8 mouse cellular contexts compared by ENCODE assay signal in the genomic region with DNA sequence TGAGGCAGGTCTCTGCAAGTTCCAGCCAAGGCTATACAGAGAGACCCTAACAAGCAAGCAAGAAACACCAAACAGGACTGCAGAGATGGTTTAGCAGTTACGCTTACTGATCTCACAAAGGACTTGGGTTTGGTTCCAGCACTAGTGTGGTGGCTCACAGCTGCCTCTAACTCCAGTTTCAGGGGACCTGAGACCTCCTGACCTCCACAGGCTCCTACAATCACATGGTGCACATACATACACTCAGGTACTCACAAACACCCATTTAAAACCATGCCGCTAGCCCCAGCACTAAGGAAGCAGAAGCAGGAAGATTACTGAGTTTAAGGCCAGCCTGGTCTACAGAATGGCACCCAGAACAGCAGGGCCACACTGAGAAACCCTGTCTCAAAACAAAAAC. TPM values are rescaled to one million over a fixed set of nuclear protein-coding genes. Genes with fewer than 3 reads are reported as not detected.
DNase-seq lines count a peak whose midpoint lies in the region; ATAC-seq lines count a peak whose summit lies in the region.
"Had no signal": no experiment of that assay in that cellular context is flagged by ENCODE, and none has a peak within 500 bp of the region (broad histone marks: within the 10 kb centered on the region; RNA-seq: fewer than 3 reads in every experiment).

No protein-coding gene starts in this region.

- no peak for ATAC-seq in megakaryocyte, adult 5-6 weeks (ENCODE audit: poor library complexity, severe bottlenecking)
- no peak for ATAC-seq in forebrain, embryonic 13.5 days
- ATAC-seq in limb, embryonic 15.5 days (ENCODE audit: insufficient number of reproducible peaks, low FRiP score, low TSS enrichment, low read depth) = no peak
- no peak for ATAC-seq in stomach, embryonic 16.5 days (ENCODE audit: insufficient read depth, low FRiP score)

- DNase-seq in ovary, postnatal 36 days (ENCODE audit: low spot score) = no peak
- no peak for DNase-seq in adrenal gland, postnatal 10 days

- WGBS in forebrain, embryonic 13.5 days = 80% methylated on average over 2 of the region's 2 CpGs
- 67% methylated on average over 2 of the region's 2 CpGs for WGBS in limb, embryonic 15.5 days
- WGBS in stomach, embryonic 16.5 days = 88% methylated on average over 2 of the region's 2 CpGs

- no peaks in the 10 kb centered on the region for H3K27me3 ChIP-seq in megakaryocyte, embryonic 14.5 days (replicated peaks)
- no peaks in the 10 kb centered on the region for H3K27me3 ChIP-seq in forebrain, embryonic 13.5 days
- no peaks in the 10 kb centered on the region for H3K27me3 ChIP-seq in limb, embryonic 15.5 days
- no peaks in the 10 kb centered on the region for H3K27me3 ChIP-seq in stomach, embryonic 16.5 days (ENCODE audit: control insufficient read depth, insufficient read depth, low read length)

- peak overlapping the region; percentile 82; the same call in 1 of the 2 replicates for H3K9ac ChIP-seq in forebrain, embryonic 13.5 days
- H3K9ac ChIP-seq in limb, embryonic 15.5 days = no peak overlapping the region
- H3K9ac ChIP-seq in stomach, embryonic 16.5 days (ENCODE audit: low read length) = peak overlapping the region; percentile 83; the same call in 1 of the 2 replicates

- H3K27ac ChIP-seq in forebrain, embryonic 13.5 days = no peak overlapping the region
- 0 out of 2 replicates have a peak overlapping the region, but pooled peaks have one; percentile 79 for H3K27ac ChIP-seq in limb, embryonic 15.5 days
- peak overlapping the region; percentile 42; the same call in 1 of the 2 replicates for H3K27ac ChIP-seq in stomach, embryonic 16.5 days (ENCODE audit: low read length)

- no peaks in the 10 kb centered on the region for H3K9me3 ChIP-seq in megakaryocyte, embryonic 14.5 days
- H3K9me3 ChIP-seq in forebrain, embryonic 13.5 days (replicated peaks) = no peaks in the 10 kb centered on the region
- no peaks in the 10 kb centered on the region for H3K9me3 ChIP-seq in limb, embryonic 15.5 days
- H3K9me3 ChIP-seq in stomach, embryonic 16.5 days (replicated peaks; ENCODE audit: control insufficient read depth, low read length) = no peaks in the 10 kb centered on the region

- H3K4me2 ChIP-seq in forebrain, embryonic 13.5 days = peak overlapping the region; percentile 91
- peak overlapping the region; percentile 80 for H3K4me2 ChIP-seq in limb, embryonic 15.5 days
- H3K4me2 ChIP-seq in stomach, embryonic 16.5 days (ENCODE audit: low read depth, low read length) = peak overlapping the region; percentile 79

- peaks cover 64% of the 10 kb centered on the region for H3K4me1 ChIP-seq in megakaryocyte, embryonic 14.5 days
- H3K4me1 ChIP-seq in forebrain, embryonic 13.5 days = peaks cover 31% of the 10 kb centered on the region
- peaks cover 23% of the 10 kb centered on the region for H3K4me1 ChIP-seq in limb, embryonic 15.5 days
- peaks cover 22% of the 10 kb centered on the region for H3K4me1 ChIP-seq in stomach, embryonic 16.5 days (ENCODE audit: control insufficient read depth, insufficient read depth, low read length)

- H3K36me3 ChIP-seq in megakaryocyte, embryonic 14.5 days (replicated peaks; ENCODE audit: low read length) = peaks cover 15% of the 10 kb centered on the region
- H3K36me3 ChIP-seq in forebrain, embryonic 13.5 days (ENCODE audit: poor library complexity, severe bottlenecking) = peaks cover 9% of the 10 kb centered on the region; the same call in 1 of the 2 replicates
- H3K36me3 ChIP-seq in limb, embryonic 15.5 days = peaks cover 10% of the 10 kb centered on the region; the same call in 1 of the 2 replicates
- 0 out of 2 replicates have a peak, but pooled peaks cover 4% of the 10 kb centered on the region for H3K36me3 ChIP-seq in stomach, embryonic 16.5 days (ENCODE audit: control insufficient read depth, insufficient read depth, low read length)

- H3K4me3 ChIP-seq in megakaryocyte, embryonic 14.5 days (replicated peaks) = peak overlapping the region; percentile 96
- peak overlapping the region; percentile 72 for H3K4me3 ChIP-seq in forebrain, embryonic 13.5 days
- peak overlapping the region; percentile 73 for H3K4me3 ChIP-seq in limb, embryonic 15.5 days
- no peak overlapping the region; the same call in 1 of the 2 replicates for H3K4me3 ChIP-seq in stomach, embryonic 16.5 days (replicated peaks; ENCODE audit: low read length)

RNA-seq across cellular contexts. Expression of a gene that starts 0.8 kb away (rescaled TPM):
- polyA plus RNA-seq in megakaryocyte, embryonic 14.5 days (2012; ENCODE audit: insufficient read depth, low replicate concordance) = 11.0 and 14.1 TPM in 2 replicates
- total RNA-seq in megakaryocyte, adult 5-6 weeks (2015) = 36.9 and 37.7 TPM in 2 replicates
- 29.0 and 33.7 TPM in 2 replicates for total RNA-seq in megakaryocyte, adult 5-6 weeks (2017)
- polyA plus RNA-seq in forebrain, embryonic 13.5 days (2015; fragmentation: Nextera tagmentation; extraction: Ambion mirVana) = 52.6 and 55.9 TPM in 2 replicates
- polyA plus RNA-seq in limb, embryonic 15.5 days (2015; fragmentation: Nextera tagmentation; extraction: Ambion mirVana) = 56.9 and 61.0 TPM in 2 replicates
- 49.6 and 50.4 TPM in 2 replicates for polyA plus RNA-seq in stomach, embryonic 16.5 days (2015; fragmentation: Nextera tagmentation; extraction: Ambion mirVana)
- total RNA-seq in adrenal gland, postnatal 10 days (2021) = 10 to 100 TPM; 21.3 to 28.0 TPM

RNA-seq across cellular contexts. Expression of a gene that starts 21.1 kb away (rescaled TPM):
- polyA plus RNA-seq in megakaryocyte, embryonic 14.5 days (2012; ENCODE audit: insufficient read depth, low replicate concordance) = not detected in 2 replicates
- total RNA-seq in megakaryocyte, adult 5-6 weeks (2015) = 0.16 and 0.20 TPM in 2 replicates
- total RNA-seq in megakaryocyte, adult 5-6 weeks (2017) = 1.1 and 1.2 TPM in 2 replicates
- not detected in 2 replicates for polyA plus RNA-seq in forebrain, embryonic 13.5 days (2015; fragmentation: Nextera tagmentation; extraction: Ambion mirVana)
- polyA plus RNA-seq in limb, embryonic 15.5 days (2015; fragmentation: Nextera tagmentation; extraction: Ambion mirVana) = not detected in 2 replicates
- not detected in 2 replicates for polyA plus RNA-seq in stomach, embryonic 16.5 days (2015; fragmentation: Nextera tagmentation; extraction: Ambion mirVana)
- not detected for total RNA-seq in adrenal gland, postnatal 10 days (2021)
- total RNA-seq: adrenal gland, adult 2 months had no signal
- polyA plus RNA-seq: adrenal gland, adult 2 months had no signal

RNA-seq across cellular contexts. Expression of a gene that starts 40.2 kb away (rescaled TPM):
- 4.4 and 15.7 TPM in 2 replicates for polyA plus RNA-seq in megakaryocyte, embryonic 14.5 days (2012; ENCODE audit: insufficient read depth, low replicate concordance)
- 3.0 and 3.4 TPM in 2 replicates for total RNA-seq in megakaryocyte, adult 5-6 weeks (2015)
- 1.7 and 1.9 TPM in 2 replicates for total RNA-seq in megakaryocyte, adult 5-6 weeks (2017)
- polyA plus RNA-seq in forebrain, embryonic 13.5 days (2015; fragmentation: Nextera tagmentation; extraction: Ambion mirVana) = 4.2 and 4.6 TPM in 2 replicates
- 9.2 and 12.6 TPM in 2 replicates for polyA plus RNA-seq in limb, embryonic 15.5 days (2015; fragmentation: Nextera tagmentation; extraction: Ambion mirVana)
- polyA plus RNA-seq in stomach, embryonic 16.5 days (2015; fragmentation: Nextera tagmentation; extraction: Ambion mirVana) = 13.4 and 13.9 TPM in 2 replicates
- total RNA-seq in adrenal gland, postnatal 10 days (2021) = 10 to 100 TPM; 10.8 to 11.2 TPM

RNA-seq across cellular contexts. Expression of a gene that starts 50.9 kb away (rescaled TPM):
- 66.2 and 91.7 TPM in 2 replicates for polyA plus RNA-seq in megakaryocyte, embryonic 14.5 days (2012; ENCODE audit: insufficient read depth, low replicate concordance)
- total RNA-seq in megakaryocyte, adult 5-6 weeks (2015) = 31.1 and 32.2 TPM in 2 replicates
- total RNA-seq in megakaryocyte, adult 5-6 weeks (2017) = 53.7 and 54.8 TPM in 2 replicates
- 1.0 and 1.1 TPM in 2 replicates for polyA plus RNA-seq in forebrain, embryonic 13.5 days (2015; fragmentation: Nextera tagmentation; extraction: Ambion mirVana)
- 21.1 and 26.0 TPM in 2 replicates for polyA plus RNA-seq in limb, embryonic 15.5 days (2015; fragmentation: Nextera tagmentation; extraction: Ambion mirVana)
- polyA plus RNA-seq in stomach, embryonic 16.5 days (2015; fragmentation: Nextera tagmentation; extraction: Ambion mirVana) = 22.0 and 22.7 TPM in 2 replicates
- 10 to 100 TPM; 31.3 to 40.0 TPM for total RNA-seq in adrenal gland, postnatal 10 days (2021)

RNA-seq across cellular contexts. Expression of a gene that starts 52.0 kb away (rescaled TPM):
- 23.0 and 44.7 TPM in 2 replicates for polyA plus RNA-seq in megakaryocyte, embryonic 14.5 days (2012; ENCODE audit: insufficient read depth, low replicate concordance)
- total RNA-seq in megakaryocyte, adult 5-6 weeks (2015) = 52.2 and 52.4 TPM in 2 replicates
- 88.7 and 107 TPM in 2 replicates for total RNA-seq in megakaryocyte, adult 5-6 weeks (2017)
- 147 and 169 TPM in 2 replicates for polyA plus RNA-seq in forebrain, embryonic 13.5 days (2015; fragmentation: Nextera tagmentation; extraction: Ambion mirVana)
- 117 and 125 TPM in 2 replicates for polyA plus RNA-seq in limb, embryonic 15.5 days (2015; fragmentation: Nextera tagmentation; extraction: Ambion mirVana)
- polyA plus RNA-seq in stomach, embryonic 16.5 days (2015; fragmentation: Nextera tagmentation; extraction: Ambion mirVana) = 117 and 127 TPM in 2 replicates
- 100 to 1,000 TPM; 105 to 119 TPM for total RNA-seq in adrenal gland, postnatal 10 days (2021)
